Mouse (Mus musculus): ENCODE data around the gene Col20a1.

Gene Col20a1

DNA sequence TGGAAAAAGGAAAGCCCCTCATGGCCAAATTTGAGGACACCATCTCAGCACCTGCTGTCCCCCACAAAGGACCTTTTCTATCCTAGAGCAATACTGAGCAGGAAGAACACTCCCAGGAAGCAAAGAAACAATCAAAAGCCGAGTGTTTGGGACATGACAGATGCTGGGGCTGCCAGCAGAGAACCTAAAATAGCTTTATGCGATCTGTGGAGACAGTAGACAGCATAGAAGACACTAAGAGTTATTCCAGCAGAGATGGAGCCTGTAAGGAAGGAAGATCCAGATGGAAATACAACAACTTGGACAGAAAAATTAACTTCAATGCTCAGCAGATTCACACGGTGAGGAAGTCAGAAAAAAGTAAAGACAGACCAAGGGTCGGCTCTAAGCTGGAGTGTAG is 79.5 kb downstream of the Col20a1 start:
- DNase-seq (ENCODE audit: extremely low read depth, low read depth), result no peak
